Comparison of ENCODE assay signal across 34 mouse cellular contexts in the genomic region with DNA sequence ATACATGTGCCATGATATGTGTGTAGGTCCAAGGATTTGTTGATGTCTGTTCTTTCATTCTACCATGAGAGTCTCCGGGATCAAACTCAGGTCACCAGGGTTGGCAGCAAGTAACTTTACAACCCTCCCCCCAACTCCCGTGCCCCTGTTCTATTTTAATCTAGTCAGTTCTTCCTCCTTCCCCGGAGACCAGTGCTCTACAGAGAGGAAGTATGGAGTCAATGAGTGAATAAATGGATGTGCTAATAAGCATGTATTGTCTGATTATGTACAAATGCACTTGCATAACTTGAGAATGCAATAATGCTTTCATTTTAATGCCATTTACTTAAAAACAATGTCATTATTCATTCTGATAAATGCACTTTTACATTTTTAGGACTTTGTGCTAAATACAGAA.
"Had no signal": no experiment of that assay in that cellular context is flagged by ENCODE, and none has a peak within 500 bp of the region (broad histone marks: within the 10 kb centered on the region; RNA-seq: fewer than 3 reads in every experiment).

No protein-coding gene starts in this region.

- ATAC-seq: hindbrain, embryonic 16.5 days; hindbrain, postnatal 0 days; inflammation-experienced regulatory T-cells, adult 6 months; intestine, embryonic 15.5 days; intestine, embryonic 16.5 days; intestine, postnatal 0 days had no signal

- H3K4me3 ChIP-seq: heart, embryonic 12.5 days; heart, embryonic 13.5 days; heart, embryonic 15.5 days; hindbrain, embryonic 10.5 days; hindbrain, embryonic 12.5 days; hindbrain, embryonic 13.5 days; hindbrain, embryonic 15.5 days; intestine, embryonic 15.5 days; kidney, embryonic 15.5 days; layer of hippocampus, adult 2 months had no signal

- H3K4me1 ChIP-seq: heart, embryonic 12.5 days; heart, embryonic 15.5 days; hindbrain, embryonic 10.5 days; hindbrain, embryonic 12.5 days; hindbrain, embryonic 13.5 days; hindbrain, embryonic 15.5 days; intestine, embryonic 15.5 days; kidney, embryonic 15.5 days had no signal

- H3K9me3 ChIP-seq: heart, embryonic 15.5 days; hindbrain, embryonic 10.5 days; hindbrain, embryonic 12.5 days; hindbrain, embryonic 13.5 days; hindbrain, embryonic 15.5 days; intestine, embryonic 15.5 days had no signal

- H3K9ac ChIP-seq: heart, embryonic 12.5 days; heart, embryonic 13.5 days; heart, embryonic 15.5 days; hindbrain, embryonic 12.5 days; hindbrain, embryonic 13.5 days; hindbrain, embryonic 14.5 days; hindbrain, embryonic 15.5 days; intestine, embryonic 15.5 days; kidney, embryonic 15.5 days had no signal

- H3K4me2 ChIP-seq: heart, embryonic 11.5 days; heart, embryonic 12.5 days; heart, embryonic 13.5 days; heart, embryonic 15.5 days; hindbrain, embryonic 12.5 days; hindbrain, embryonic 13.5 days; hindbrain, embryonic 14.5 days; hindbrain, embryonic 15.5 days; intestine, embryonic 15.5 days; kidney, embryonic 15.5 days had no signal

- H3K27ac ChIP-seq: heart, embryonic 13.5 days; heart, embryonic 15.5 days; hindbrain, embryonic 10.5 days; hindbrain, embryonic 12.5 days; hindbrain, embryonic 13.5 days; hindbrain, embryonic 14.5 days; hindbrain, embryonic 15.5 days; hindbrain, postnatal 0 days; intestine, embryonic 15.5 days; kidney, embryonic 15.5 days; kidney, postnatal 0 days; layer of hippocampus, adult 2 months had no signal

- H3K27me3 ChIP-seq: heart, embryonic 12.5 days; heart, embryonic 13.5 days; heart, embryonic 15.5 days; hindbrain, embryonic 12.5 days; hindbrain, embryonic 13.5 days; hindbrain, embryonic 15.5 days; intestine, embryonic 15.5 days; kidney, embryonic 15.5 days had no signal

- DNase-seq: heart, postnatal 10 days; heart, postnatal 14 days; heart, postnatal 36 days; heart, postnatal 4 days; kidney, adult 11 months; kidney, adult 18-20 months; kidney, adult 2 months; kidney, adult 8-10 months; kidney, adult 9 months; kidney, postnatal 10 days; kidney, postnatal 14 days; kidney, postnatal 25 days; kidney, postnatal 36 days; kidney, postnatal 4 days; layer of hippocampus, adult 9-11 months; layer of hippocampus, postnatal 36 days had no signal

- H3K36me3 ChIP-seq: heart, embryonic 12.5 days; heart, embryonic 13.5 days; heart, embryonic 15.5 days; hindbrain, embryonic 10.5 days; hindbrain, embryonic 12.5 days; hindbrain, embryonic 13.5 days; hindbrain, embryonic 15.5 days; intestine, embryonic 15.5 days; kidney, embryonic 15.5 days had no signal
